Mouse (Mus musculus) heart, adult 8-10 months (tissue): Measurements from ENCODE around the gene Slc35f6. TPM values are rescaled to one million over a fixed set of nuclear protein-coding genes. Genes with fewer than 3 reads are reported as not detected.

Experiments
- DNase-seq: peaks from one replicate; pipeline ENCODE4 v3.0.0; 2022; ENCODE audit warnings: low spot score
- total RNA-seq, 4 experiments: library from RNA; stranded (reverse); gene quantifications; 2 replicates each; pipeline ENCODE4 v1.2.4; 2022

The Slc35f6 gene
- total RNA-seq, 4 experiments from 2014 or later, result 48.3 to 60.9 (median 54.9) TPM

GRCm38 (mm10) chr5:30621211-30621790, 26.4 kb upstream of the Slc35f6 start:
- DNase-seq, result no peak

- no peak for DNase-seq
Measured at GRCm38 (mm10) chr5:30621844-30622176, 25.9 kb upstream of the Slc35f6 start.

GRCm38 (mm10) chr5:30622177-30622840, 25.4 kb upstream of the Slc35f6 start:
- DNase-seq, result no peak

- DNase-seq, result no peak
Measured at GRCm38 (mm10) chr5:30622841-30623185, 24.9 kb upstream of the Slc35f6 start.

- no peak for DNase-seq
Measured at GRCm38 (mm10) chr5:30623380-30623779, 24.4 kb upstream of the Slc35f6 start.

GRCm38 (mm10) chr5:30624311-30624710, 23.4 kb upstream of the Slc35f6 start:
- no peak for DNase-seq

- no peak for DNase-seq
Measured at GRCm38 (mm10) chr5:30624908-30625307, 22.8 kb upstream of the Slc35f6 start.

- no peak for DNase-seq
Measured at GRCm38 (mm10) chr5:30625379-30625778, 22.4 kb upstream of the Slc35f6 start.

- no peak for DNase-seq
Measured at GRCm38 (mm10) chr5:30626331-30627105, 21.2 kb upstream of the Slc35f6 start.

- no peak for DNase-seq
Measured at GRCm38 (mm10) chr5:30628511-30628910, 19.2 kb upstream of the Slc35f6 start.

GRCm38 (mm10) chr5:30630401-30630800, 17.3 kb upstream of the Slc35f6 start:
- no peak for DNase-seq

GRCm38 (mm10) chr5:30632134-30632533, 15.6 kb upstream of the Slc35f6 start:
- no peak for DNase-seq

GRCm38 (mm10) chr5:30636994-30637393, 10.7 kb upstream of the Slc35f6 start:
- DNase-seq, result no peak

GRCm38 (mm10) chr5:30638041-30638440, 9.7 kb upstream of the Slc35f6 start:
- DNase-seq, result peak; percentile 76

- peak; percentile 42 for DNase-seq
Measured at GRCm38 (mm10) chr5:30643477-30644179, 4.1 kb upstream of the Slc35f6 start.

GRCm38 (mm10) chr5:30646036-30646435, 1.7 kb upstream of the Slc35f6 start:
- DNase-seq, result no peak

- DNase-seq, result no peak
Measured at GRCm38 (mm10) chr5:30647396-30647795, 337 bp upstream of the Slc35f6 start.

GRCm38 (mm10) chr5:30649558-30649957, 1.8 kb downstream of the Slc35f6 start:
- no peak for DNase-seq

GRCm38 (mm10) chr5:30650756-30651155, 3.0 kb downstream of the Slc35f6 start:
- DNase-seq, result peak; percentile 49

GRCm38 (mm10) chr5:30651554-30651953, 3.8 kb downstream of the Slc35f6 start:
- DNase-seq, result no peak

- DNase-seq, result no peak
Measured at GRCm38 (mm10) chr5:30653246-30653645, 5.5 kb downstream of the Slc35f6 start.

GRCm38 (mm10) chr5:30655042-30655441, 7.3 kb downstream of the Slc35f6 start:
- DNase-seq, result no peak
